Mouse (Mus musculus) layer of hippocampus, adult 9-10 months (tissue): Measurements from ENCODE around the gene Gm3604.
A peak's percentile ranks its signal among the peaks of the same experiment; 100 is the strongest.
"Not testable (repeated sequence)": the region's sequence is repeated elsewhere in the genome, so short reads cannot be mapped to it uniquely, and the experiment has no call there.

Experiments
- DNase-seq: peaks from one replicate; pipeline ENCODE4 v3.0.0; 2022; ENCODE audit warnings: low spot score

Gm3604 gene

GRCm38 (mm10) chr13:62382952-62383351 is at the start of gene Gm3604:
Gm3604 (minus strand) TSS chr13:62383177.
- peak; percentile 4 for DNase-seq

- DNase-seq, result not testable (repeated sequence)
Observed at GRCm38 (mm10) chr13:62399206-62399605, 16.2 kb upstream of the Gm3604 start.

- DNase-seq, result not testable (repeated sequence)
Observed at GRCm38 (mm10) chr13:62390076-62390620, 7.2 kb upstream of the Gm3604 start.

GRCm38 (mm10) chr13:62331786-62332185 is 51.2 kb downstream of the Gm3604 start:
- DNase-seq, result no peak

- DNase-seq, result no peak
Observed at GRCm38 (mm10) chr13:62331381-62331780, 51.6 kb downstream of the Gm3604 start.
